Mouse (Mus musculus) adrenal gland, postnatal 36 days (tissue): ENCODE results near the gene Kif1c. TPM values are rescaled to one million over a fixed set of nuclear protein-coding genes. Genes with fewer than 3 reads are reported as not detected.

Source experiments
- DNase-seq, 2 experiments: peaks; one replicate each; pipeline ENCODE4 v3.0.0; 2021; ENCODE audit warnings: mixed read lengths in 1 of 2
- total RNA-seq, 2 experiments: library from RNA; stranded (reverse); gene quantifications; 2 replicates each; pipeline ENCODE4 v1.2.3; 2021

Gene Kif1c
- total RNA-seq, 2 experiments from 2014 or later, result 178 to 195 TPM

DNA sequence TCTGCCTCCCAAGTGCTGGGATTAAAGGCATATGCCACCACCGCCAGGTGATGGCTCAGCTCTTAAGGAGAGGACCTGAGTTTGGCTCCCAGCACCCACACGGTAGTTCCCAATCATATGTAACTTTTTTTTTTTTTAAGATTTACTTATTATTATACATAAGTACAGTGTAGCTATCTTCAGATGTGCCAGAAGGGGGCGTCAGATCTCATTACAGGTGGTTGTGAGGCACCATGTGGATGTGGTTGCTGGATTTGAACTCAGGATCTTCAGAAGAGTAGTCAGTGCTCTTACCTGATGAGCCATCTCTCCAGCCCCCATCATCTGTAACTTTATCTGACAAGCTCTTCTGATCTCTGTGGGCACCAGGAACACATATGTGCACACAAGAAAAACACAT lies 3.0 kb upstream of the Kif1c start:
- DNase-seq, result no peak

DNA sequence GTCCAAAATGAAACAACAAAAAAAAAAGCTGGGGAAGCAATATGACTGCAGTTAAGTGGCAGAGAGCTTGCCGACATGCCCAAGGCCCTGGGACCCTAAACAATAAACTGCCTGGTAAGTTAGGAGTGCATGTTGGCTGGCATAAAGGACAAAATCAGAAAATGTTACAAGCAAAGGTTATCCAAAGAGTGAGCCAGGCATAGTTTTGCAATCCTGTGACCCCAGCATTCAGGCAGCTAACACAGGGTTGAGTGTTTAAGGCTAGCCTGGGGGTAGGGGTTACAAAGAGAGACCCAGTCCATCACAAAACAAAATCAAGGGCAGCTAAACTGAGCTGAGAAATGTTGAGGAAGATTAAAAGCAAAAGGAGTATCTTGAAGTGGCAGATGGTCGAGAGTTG lies 1.3 kb upstream of the Kif1c start:
- DNase-seq, result no peak

DNA sequence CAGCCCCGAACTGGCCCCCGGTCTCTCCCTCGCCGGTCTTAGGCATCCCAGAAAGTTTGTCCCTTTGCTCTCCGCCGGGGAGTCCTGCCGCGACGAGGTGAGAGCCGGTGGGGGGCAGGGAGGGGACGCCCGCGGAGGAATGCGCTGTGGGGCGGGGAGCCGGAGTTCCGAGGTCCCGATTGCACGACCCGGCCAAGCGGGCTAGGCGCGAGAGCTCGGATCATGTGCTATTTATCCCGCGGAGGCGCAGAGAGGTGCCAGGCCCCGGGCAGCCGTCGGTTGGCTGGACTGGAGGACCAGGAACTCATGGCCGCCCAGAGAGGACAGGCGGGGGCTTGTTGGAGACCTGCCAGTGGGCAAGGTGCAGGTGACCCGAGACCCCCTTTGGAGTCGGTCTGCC lies 265 bp downstream of the Kif1c start:
- DNase-seq, result peak; percentile 76 to 87

DNA sequence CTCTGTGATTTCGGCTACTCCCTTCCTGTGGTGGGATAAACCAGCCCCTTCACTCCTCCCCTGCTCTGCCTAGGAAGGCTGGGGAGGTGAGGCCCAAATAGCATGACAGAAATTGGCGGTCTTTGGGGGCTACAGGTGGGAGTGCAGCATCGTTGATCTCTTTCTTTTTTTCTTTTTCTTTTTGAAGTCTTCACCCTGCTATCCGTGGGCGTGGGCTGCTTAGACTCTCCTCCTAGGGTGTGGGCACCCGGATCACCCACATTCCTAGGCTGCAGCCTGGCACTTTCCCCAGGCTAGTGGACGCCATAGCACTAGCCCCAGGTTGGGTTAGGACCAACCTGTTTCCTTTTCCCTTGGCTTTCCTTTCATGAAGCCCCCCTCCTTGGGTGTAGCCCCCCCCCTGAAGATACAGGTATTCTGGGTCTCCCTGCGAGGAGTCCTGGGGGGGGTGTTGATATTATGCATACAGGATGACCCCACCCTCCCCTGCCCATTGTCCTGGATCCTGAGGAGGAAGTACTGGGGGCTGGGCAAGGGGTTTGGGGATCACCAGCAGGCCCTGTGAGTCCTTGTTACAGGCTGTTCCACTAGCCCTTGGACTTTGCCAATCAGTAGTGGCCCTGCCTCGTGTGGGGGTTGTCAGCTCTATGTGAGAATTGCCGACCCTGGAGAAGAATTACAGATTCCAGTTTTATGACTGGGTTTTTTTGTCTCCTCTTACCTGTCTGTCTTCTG lies 1.0 kb downstream of the Kif1c start:
- DNase-seq, result no peak

DNA sequence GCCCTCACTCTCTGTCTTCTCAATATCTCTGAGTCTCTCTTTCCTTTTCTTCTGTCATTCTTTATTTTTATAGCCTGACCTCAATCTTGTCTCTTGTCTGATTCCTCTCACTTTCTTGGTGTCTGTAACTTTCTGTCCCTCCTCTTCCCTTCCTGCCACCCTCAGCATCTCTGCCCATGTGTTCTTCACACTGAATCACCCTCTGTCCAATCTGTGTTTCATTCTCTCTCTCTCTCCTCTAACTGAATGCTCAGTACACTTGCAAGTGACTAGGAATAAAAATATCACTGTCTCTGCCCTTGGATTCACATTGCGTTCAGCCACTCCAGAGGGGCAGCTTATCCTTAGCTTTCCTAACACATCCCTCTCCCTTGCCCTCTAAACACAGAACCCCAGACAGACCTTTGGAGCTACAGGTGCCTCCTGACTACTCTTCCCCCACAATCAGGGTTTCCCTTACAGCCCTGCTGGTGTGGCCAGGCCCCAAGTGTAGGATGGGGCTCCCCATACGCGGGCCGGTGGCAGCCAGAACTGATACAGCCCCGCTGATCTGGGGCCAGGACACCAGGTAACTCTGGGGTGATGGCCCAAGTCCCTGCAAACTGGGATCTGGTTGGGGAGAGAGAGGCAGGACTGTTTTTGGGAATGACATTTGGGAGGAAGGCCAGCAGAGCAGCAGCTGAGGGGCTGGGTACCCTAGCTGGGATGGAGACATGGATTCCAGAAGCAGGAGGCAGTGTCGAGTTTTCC lies 1.8 kb downstream of the Kif1c start:
- no peak for DNase-seq

DNA sequence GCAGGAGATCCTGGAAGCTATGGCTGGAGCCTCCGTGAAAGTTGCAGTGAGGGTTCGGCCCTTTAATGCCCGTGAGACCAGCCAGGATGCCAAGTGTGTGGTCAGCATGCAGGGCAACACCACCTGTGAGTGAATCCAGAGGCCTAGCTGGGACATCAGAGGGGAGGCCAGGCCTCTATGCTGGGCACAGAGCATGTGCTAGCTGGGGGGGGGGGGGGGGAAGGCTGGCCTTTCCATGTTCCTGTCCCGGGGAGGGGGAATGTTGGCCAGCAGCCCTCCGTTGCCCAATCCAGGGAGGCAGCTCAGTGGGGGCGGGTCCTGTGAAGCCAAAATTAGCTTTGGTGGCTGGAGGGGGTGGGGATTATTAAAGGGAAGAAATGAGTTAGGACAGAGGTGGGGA lies 2.4 kb downstream of the Kif1c start:
- peak in 1 of 2 experiments; percentile 63 for DNase-seq

DNA sequence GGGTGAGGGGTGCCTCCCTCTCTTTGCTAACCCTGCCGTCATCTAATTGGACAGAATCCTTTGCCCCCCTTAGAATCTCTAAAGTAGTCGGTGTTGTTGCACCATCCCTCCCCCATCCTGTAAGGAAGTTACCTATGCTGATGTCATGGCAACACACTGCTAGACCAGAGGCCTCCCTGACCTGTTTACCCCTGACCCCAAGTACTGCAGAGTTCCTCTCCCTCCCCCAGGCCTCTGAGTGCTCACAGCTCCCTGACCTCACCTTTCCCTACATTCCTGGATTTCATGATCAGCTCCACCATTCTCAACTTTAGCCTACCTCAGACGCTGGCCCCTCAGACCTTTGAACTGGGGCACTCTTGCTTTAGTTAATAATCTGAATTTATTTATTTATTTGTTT lies 5.8 kb downstream of the Kif1c start:
- no peak for DNase-seq

DNA sequence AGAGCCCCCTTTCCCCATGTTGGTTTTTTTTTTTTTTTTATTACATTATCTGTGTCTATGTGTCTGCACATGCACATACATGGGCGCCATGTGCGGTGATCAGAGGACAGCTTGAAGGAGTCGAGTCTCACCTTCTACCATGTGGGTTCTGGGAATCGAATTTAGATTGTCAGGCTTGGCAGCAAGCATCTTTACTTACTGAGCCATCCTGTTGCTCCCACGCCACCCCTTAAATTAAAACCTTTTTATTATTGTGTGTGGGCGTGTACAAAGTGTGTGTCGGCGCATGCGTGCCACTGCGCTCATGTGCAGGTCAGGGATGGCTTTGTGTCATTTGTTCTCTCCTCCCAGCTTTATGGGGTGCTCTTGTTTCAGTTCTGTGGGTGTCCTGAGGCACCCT lies 10.7 kb downstream of the Kif1c start:
- no peak for DNase-seq

DNA sequence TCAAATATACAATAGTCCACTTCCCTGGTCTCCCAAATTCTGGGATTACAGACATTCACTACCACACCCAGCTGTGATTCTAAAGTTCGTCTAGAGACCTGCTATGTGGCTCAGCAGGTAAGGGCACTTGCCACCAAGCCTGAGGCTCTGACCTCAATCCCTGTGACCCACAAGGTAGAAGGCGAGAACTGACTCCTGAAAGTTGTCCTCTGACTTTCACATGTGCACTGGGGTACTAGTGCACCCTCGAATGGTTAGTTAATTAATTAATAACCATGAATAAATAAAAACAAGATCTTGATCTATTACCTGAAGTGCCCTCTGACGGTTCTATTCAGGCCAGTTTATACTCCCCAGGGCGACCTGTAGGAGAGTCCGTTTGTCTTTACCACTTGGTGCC lies 12.9 kb downstream of the Kif1c start:
- no peak for DNase-seq

DNA sequence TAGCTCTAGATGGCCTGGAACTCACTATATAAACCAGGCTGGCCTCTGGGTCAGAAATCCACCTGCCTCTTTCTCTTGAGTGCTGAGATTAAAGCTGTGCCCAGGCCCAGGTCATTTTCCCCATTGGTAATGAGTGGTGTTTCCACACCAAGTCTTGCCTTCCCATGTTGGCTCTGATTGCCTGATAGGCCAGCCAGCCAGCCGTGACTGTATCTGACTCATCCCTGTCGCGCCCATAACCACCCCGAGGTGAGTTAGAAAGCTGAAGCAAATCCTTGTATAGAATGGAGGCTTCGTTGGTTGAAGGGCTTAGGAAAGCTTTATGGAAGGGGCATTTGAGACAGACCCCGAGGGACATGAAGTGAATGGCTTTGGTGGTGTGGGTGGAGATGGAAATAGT lies 15.5 kb downstream of the Kif1c start:
- peak; percentile 57 to 75 for DNase-seq

DNA sequence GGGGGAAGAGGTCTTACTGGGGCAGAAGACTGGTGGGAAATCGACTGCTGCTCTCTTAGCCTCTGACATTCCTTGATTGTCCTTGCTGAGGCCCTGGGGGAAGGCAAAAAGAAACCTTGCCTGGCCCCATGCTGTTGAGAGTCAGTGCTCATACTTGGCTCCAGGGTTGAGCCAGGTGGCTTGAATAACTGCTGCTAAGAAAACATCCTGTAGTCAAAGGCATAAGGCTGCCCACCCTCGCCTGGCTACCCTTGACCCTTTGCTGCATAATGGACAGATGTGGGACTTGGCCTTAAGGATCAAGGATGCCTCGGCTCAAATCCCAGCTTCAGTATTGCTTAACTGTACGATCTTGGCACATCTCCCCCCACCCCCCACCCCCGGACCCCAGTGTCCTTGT lies 18.1 kb downstream of the Kif1c start:
- peak; percentile 56 to 63 for DNase-seq

DNA sequence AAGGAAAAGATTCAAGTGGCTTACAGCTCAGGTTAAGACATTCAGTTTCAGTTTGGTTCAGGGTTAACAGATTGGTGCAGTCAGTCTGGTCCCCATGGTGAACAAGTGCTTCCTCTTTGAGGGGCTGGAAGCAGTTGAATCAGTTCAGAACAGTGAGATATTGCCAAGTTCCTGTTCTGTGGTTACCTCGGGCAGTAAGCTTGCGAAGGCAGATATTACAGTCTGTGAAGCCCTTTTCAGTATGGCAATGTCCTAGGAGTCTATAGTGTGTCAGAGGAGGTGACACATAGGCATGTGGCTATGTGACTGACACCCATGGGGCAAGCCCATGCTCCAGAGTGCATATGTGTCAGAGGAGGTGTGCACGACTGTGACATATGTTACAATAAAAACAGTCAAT lies 20.2 kb downstream of the Kif1c start:
- DNase-seq, result no peak

DNA sequence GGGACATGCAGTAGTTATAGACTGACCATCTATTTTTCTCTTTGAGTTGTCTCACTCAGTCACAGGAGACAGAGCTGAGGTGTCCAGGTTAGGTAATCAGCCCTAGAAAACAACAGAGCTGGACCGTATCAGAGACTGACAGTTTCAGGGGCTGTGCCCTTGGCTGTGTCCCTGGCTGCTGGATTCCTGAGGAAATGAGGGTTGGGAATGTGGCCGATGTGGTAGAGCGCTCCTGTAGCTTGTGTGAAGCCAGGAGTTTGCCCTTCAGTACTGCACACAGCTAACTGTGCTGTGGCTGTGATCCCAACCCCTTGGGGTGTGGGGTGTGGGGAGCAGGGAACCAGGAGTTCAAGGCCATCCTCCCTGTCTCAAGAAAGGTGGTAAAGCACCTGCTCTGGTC lies 20.7 kb downstream of the Kif1c start:
- DNase-seq, result peak; percentile 63 to 68

DNA sequence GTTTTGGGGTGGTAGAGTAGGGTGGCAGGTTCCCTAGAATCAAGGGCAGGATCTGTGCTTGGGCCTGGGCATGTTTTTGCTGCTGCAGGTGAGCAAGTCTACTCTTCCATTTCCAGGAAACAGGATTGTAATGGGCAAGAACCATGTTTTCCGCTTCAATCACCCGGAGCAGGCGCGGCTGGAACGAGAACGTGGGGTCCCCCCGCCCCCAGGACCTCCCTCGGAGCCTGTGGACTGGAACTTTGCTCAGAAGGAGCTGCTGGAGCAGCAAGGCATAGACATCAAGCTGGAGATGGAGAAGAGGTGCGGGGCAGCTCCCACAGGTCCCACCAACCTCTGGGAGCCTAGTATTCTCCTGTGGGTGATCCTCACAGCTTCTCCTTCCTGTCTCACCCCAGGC lies 24.4 kb downstream of the Kif1c start:
- DNase-seq, result no peak

DNA sequence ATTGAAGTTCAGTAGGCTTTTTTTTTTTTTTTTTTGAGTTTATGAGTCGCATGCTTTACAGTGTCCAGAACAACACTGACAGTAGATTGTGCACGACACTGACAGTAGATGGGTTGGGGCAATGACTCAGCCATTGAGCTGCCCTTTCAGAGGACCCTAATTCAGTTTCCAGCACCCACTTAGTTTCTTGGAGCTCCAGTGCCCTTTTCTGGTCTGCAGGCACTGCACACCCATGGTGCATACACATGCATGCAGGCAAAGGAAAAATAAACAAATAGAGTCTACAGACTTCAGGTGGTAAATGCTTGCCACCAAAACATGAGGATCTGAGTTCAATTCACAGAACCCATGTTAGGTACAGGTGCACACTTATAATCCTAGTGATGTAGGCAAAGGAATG lies 26.2 kb downstream of the Kif1c start:
- DNase-seq, result no peak

DNA sequence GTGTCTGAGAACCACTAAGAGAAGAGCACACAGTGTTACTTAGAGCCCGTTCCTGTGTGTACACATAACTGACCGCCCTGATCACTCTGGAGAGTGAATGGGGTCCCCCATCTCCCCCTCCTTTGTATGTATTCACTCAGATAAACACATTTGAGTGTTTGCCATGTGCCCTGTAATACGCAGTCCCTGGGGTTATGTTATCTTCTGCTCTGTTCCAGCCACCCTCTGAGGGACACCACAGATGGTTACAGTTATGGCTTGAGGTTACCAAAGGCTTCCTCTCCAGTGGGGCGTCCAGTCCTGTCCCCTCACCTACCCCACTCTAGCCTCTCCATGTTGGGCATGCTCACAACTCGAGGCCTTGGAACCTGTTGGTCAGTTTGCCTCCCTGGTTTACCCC lies 27.0 kb downstream of the Kif1c start:
- no peak for DNase-seq

DNA sequence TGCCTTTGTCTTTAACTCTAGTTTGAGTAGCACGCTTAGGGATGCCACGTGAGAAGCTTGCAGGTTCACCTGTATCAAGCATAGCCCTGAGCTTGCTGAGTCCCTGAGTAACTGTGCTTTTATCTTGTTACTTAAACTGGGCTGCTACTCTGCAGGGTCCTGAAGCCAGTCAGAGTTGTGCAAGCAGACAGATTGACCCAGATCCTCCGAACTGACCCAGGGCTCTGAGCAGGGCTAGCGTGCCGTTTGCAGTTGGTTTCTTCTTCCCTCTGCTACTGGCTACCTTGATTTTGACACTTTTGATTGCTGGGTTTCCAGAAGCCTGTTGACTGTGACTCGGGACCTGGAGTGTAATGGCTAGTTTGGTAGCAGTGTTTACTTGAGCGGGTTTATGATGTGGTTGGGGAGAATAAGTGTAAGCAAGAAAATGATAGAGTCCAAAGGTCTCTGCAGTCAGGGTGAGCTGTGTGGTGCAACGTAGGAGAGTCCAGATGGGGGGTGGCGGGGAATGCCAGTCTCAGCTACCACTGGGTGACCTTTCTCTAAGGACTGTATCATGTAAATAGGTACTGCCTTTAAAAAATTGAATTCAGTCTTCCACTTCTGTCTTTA lies 30.2 kb downstream of the Kif1c start:
- peak; percentile 34 to 36 for DNase-seq

DNA sequence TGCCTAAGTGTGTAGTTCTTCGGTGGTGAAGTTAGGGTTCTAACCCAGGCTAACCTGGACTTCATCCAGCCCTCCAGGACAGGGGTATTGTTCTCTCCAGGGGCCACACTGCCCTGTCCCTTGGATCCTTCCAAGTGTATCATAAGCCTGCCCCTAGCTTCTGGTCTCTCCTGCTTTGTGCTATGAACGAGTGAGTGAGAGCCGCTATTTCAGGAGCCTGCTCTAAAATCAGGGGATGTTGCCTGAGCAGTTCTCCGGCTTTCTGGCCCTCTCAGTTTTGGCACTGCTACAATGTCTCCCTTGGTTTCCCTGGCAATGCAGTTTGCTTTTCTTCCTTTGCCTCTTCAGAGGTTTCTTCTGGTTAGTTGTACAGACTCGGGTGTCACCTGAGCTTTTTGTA lies 30.8 kb downstream of the Kif1c start:
- DNase-seq, result no peak

DNA sequence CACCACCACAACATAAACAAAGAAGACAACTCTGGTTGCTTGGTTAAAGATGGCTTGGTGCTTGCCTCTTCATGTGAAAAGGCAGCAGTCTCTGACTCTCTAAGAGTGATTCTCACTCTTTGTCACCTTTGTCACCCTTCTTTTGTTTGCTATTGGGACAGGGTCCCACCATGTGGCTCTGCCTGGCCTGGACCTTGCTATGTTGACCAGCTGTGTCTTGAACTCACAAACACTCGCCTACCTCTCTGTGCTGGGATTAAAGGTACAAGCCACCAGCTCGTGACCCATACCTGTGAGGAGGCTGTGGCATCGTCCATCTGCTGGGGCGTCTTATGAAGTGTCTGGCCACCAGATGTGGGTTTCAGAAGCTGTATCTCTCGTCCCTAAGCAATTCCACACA lies 32.9 kb downstream of the Kif1c start:
- DNase-seq, result no peak

DNA sequence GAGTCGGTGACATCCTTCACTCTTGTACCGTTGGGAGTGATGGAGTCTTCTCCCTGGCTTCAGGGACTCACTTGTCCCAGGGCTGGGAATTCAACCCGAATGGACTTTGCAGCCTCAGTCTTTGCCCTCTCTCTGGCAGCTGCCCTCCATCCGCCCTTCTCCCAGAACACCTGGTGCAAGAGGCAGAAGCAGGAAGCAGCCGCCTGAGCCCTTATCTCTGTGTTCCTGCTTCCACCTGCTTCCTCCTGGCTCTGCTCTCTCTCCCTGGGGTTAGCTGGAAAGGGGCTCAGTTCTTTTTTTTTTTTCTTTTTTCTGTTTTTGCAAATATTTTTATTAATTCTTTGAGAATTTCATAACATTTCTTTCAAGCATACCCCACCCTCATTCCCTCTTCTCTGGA lies 37.4 kb downstream of the Kif1c start:
- no peak for DNase-seq

DNA sequence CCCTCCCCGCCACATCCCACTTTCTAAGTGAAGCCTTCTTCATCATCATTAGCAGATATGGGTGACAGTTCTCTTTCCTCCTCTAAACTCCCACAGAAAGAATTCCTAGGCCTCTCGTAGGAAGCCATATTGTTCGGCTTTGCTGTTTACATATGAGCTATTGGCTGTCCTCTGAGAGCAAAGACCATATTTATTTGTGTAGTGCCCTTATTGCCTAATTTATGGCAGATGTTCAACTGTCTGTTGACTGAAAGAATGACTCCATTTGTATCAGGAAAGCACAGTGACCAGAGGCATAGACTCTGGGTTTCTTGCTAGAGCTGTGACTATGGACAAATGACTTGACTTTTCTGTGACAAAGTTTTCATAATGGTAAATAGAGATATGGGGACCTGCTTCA lies 41.3 kb downstream of the Kif1c start:
- DNase-seq, result no peak

DNA sequence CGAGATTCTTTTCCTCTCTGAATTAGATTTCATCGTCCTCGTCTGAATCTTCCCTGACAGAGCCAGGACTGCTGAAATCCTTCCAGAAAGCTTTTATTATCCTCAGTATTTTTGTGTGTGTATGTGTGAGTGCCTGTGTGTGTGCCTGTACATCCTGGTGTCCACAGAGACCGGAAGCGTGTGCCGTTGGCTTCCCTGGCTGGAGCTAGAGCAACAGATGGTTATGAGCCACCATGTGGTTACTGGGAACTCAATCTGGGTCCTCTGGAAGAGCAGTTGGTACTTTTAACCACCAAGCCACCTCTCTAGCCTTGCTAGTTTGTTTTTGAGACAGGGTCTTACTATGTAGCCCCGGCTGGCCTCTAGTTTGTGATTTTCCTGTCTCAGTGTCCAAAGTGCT lies 41.8 kb downstream of the Kif1c start:
- no peak for DNase-seq
